Mouse (Mus musculus) bone marrow, adult 2 months (tissue): ENCODE data around the gene Zfp768. TPM values are rescaled to one million over a fixed set of nuclear protein-coding genes. Genes with fewer than 3 reads are reported as not detected.
A peak's percentile ranks its signal among the peaks of the same experiment; 100 is the strongest.

Experiments used
- H3K27ac ChIP-seq: fragments of 200-500 bp; 2 replicates; pipeline ENCODE4 v1.5.1; 2012; ENCODE audit warnings: low read depth, mild to moderate bottlenecking, control low read depth, inconsistent platforms, low read length; ENCODE audit not compliant: control insufficient read depth, poor library complexity, insufficient read depth
- H3K4me1 ChIP-seq: fragments of 200-500 bp; 2 replicates; pipeline ENCODE4 v1.6.1; 2011; ENCODE audit warnings: low read length; ENCODE audit not compliant: control insufficient read depth, insufficient read depth
- H3K4me3 ChIP-seq: fragments of 200-500 bp; replicated peaks from 2 replicates; pipeline ENCODE3; 2011; ENCODE audit warnings: mild to moderate bottlenecking, low read depth, low read length, control low read depth; ENCODE audit not compliant: control insufficient read depth
- CTCF ChIP-seq: fragments of 200-500 bp; IDR thresholded peaks from 2 replicates; pipeline ENCODE4 v1.5.1; 2011; ENCODE audit warnings: low read length, control low read depth; ENCODE audit not compliant: control insufficient read depth, insufficient read depth
- POLR2A ChIP-seq: fragments of 200-500 bp; IDR thresholded peaks from 2 replicates; pipeline ENCODE4 v1.6.1; 2011; ENCODE audit warnings: low read depth, mild to moderate bottlenecking, control low read depth, low read length, borderline replicate concordance; ENCODE audit not compliant: control insufficient read depth
- WGBS: fragments of 180-500 bp; shearing (Covaris S2); methylation state at CpG from one replicate; pipeline ENCODE4 v1.1.7; 2018; 5-methylcytosine and 5-hydroxymethylcytosine counted together
- polyA plus RNA-seq: library from polyadenylated mRNA; stranded (reverse); fragments of >200 nt; gene quantifications from 2 replicates; pipeline ENCODE4 v1.2.4, GENCODE M21; 2011; ENCODE audit warnings: low replicate concordance; ENCODE audit not compliant: missing spikeins, insufficient read depth, insufficient read length

Zfp768 gene
- polyA plus RNA-seq, 1 experiment, result 5.1 TPM

- Histone ChIP-seq H3K4me3 (no peak overlapping the region), H3K4me1 (no peaks in the 10 kb centered on the region), H3K27ac (no peak overlapping the region)
- TF ChIP-seq POLR2A (no peak), CTCF (no peak)
- WGBS, result 82% methylated on average over 2 of the region's 2 CpGs
These were observed 18.7 kb downstream of the Zfp768 start for GRCm38 (mm10) chr7:127326685-127327084.

DNA sequence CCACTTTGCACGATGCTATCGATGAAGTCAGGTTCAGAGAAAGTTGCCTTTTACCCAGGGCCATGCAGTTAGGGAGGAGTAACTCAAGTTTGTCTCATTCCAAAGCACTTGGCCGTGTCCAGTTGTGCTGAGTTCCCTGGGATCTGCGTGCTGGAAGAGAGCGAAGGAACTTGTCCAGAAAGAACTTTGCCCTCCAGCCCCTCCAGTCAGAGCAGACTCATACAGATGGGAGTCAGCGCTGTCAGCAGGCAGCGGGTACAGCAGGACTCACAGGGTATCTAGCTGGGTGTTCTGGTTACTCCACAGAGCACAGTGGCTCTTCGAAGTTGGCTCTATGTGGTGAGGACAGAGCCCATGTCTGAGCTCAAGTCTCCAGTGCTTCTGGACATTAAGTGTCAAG lies 19.8 kb downstream of the Zfp768 start:
- no peaks in the 10 kb centered on the region for H3K4me1 ChIP-seq
- TF ChIP-seq CTCF (no peak), POLR2A (no peak)
- no peak overlapping the region for H3K4me3 ChIP-seq
- no peak overlapping the region for H3K27ac ChIP-seq
- WGBS, result 84% methylated on average over 8 of the region's 8 CpGs

DNA sequence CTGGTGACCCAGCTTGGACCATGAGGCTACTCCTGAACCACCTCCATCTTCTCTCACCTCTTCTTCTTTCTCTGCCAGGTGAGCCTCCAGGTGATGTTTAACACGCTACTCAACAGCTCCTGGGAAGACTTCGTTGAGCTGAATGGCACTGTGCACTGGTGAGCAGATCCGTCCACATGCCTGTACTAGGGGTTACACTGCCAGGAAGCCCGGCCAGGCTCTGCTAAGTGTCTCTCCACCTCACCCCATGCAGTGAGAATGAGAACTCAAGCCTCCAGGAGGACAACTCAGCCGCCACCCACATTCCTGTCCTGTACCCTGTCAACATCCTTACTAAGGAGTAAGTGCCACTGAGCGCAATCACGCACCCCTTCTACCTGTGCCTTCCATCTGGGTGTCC lies 20.4 kb downstream of the Zfp768 start:
- no peak for TF ChIP-seq CTCF
- no peak for TF ChIP-seq POLR2A
- Histone ChIP-seq H3K27ac (no peak overlapping the region), H3K4me1 (no peaks in the 10 kb centered on the region), H3K4me3 (no peak overlapping the region)
- 85% methylated on average over 7 of the region's 7 CpGs for WGBS

DNA sequence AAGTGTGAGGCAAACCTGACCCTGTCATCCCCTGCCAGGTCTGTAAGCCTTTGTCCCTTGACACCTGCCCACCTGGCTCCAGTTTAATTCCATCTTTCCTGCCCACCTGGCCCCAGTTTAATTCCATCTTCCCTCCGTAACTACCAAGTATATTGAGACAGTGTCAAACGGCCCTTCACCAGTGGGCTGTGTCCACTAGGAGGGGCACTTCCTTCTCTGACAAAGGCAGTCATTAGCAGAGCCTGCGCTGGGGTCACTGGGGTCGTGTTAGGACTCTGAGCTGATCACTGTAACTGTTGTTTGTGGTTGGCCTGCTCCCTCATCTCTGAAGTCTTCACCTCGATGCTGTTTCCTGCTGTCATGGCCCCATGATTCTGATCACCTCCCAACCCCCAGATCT lies 23.3 kb downstream of the Zfp768 start:
- Histone ChIP-seq H3K4me1 (no peaks in the 10 kb centered on the region), H3K27ac (no peak overlapping the region), H3K4me3 (no peak overlapping the region)
- TF ChIP-seq CTCF (0 out of 2 replicates have a peak, but pooled peaks have one; percentile 30), POLR2A (no peak)
- WGBS, result 48% methylated on average over 5 of the region's 5 CpGs

DNA sequence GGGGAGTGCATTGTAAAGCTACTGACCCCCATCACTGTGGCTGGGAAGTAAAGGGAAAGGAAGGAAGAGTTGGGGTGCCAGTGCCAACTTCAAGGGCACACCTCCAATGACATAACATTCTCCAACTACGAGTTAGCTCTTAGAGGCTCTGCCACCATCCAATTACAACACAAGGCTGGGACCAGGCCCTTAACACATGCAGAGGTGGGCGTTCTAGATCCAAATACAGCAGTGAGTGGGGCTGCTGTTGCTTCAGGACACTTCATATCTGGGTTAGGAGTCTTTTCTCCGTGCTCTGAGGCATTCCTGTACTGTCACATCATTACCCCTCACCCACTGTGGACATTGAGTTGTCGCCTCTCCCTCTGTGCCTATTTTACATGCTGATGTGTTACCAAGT lies 24.3 kb downstream of the Zfp768 start:
- TF ChIP-seq CTCF (no peak), POLR2A (no peak)
- Histone ChIP-seq H3K4me1 (no peaks in the 10 kb centered on the region), H3K4me3 (no peak overlapping the region), H3K27ac (no peak overlapping the region)
- WGBS, result 71% methylated on average over 4 of the region's 4 CpGs

GRCm38 (mm10) chr7:127313912-127314311 lies 31.5 kb downstream of the Zfp768 start:
- WGBS, result 40% methylated on average over 8 of the region's 8 CpGs
- no peak for TF ChIP-seq CTCF
- TF ChIP-seq POLR2A, result no peak
- H3K4me3 ChIP-seq, result no peak overlapping the region
- H3K4me1 ChIP-seq, result no peaks in the 10 kb centered on the region
- no peak overlapping the region for H3K27ac ChIP-seq

DNA sequence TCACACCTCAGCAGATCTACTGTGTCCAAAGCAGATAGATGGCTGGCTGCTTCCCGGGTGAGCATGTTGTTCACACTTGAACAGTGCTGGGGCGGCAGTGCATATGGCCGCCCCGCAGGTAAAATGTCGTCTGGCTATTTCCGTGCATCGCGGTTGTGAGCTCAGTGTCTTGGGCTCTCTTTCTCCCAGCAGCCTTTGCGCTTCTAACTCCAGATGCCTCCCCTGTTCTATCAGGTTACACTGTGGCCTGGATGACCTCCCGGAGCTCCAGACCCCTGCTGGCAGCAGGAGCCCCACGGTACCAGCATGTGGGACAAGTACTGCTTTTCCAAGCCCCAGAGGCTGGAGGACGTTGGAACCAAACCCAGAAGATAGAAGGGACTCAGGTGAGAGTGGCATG lies 35.4 kb downstream of the Zfp768 start:
- Histone ChIP-seq H3K4me3 (no peak overlapping the region), H3K27ac (no peak overlapping the region), H3K4me1 (no peaks in the 10 kb centered on the region)
- 87% methylated on average over 12 of the region's 12 CpGs for WGBS
- TF ChIP-seq POLR2A (no peak), CTCF (no peak)

- 86% methylated on average over 4 of the region's 4 CpGs for WGBS
- TF ChIP-seq CTCF, result peak; percentile 33; the same call in 1 of the 2 replicates
- no peak for TF ChIP-seq POLR2A
These were observed 36.5 kb downstream of the Zfp768 start for GRCm38 (mm10) chr7:127308887-127309286.

GRCm38 (mm10) chr7:127308431-127308830 lies 37.0 kb downstream of the Zfp768 start:
- H3K4me3 ChIP-seq, result no peak overlapping the region
- no peak overlapping the region for H3K27ac ChIP-seq
- 81% methylated on average over 2 of the region's 2 CpGs for WGBS

More at GRCm38 (mm10) chr7:127308887-127309286, 36.5 kb downstream of the Zfp768 start:
- no peak overlapping the region for H3K4me3 ChIP-seq
- no peaks in the 10 kb centered on the region for H3K4me1 ChIP-seq
- no peak overlapping the region for H3K27ac ChIP-seq

More at GRCm38 (mm10) chr7:127308431-127308830, 37.0 kb downstream of the Zfp768 start:
- TF ChIP-seq CTCF (no peak), POLR2A (no peak)
- no peaks in the 10 kb centered on the region for H3K4me1 ChIP-seq
